Mouse (Mus musculus) lung, embryonic 16.5 days (tissue): ENCODE results near the gene Shc4. TPM values are rescaled to one million over a fixed set of nuclear protein-coding genes. Genes with fewer than 3 reads are reported as not detected.

ENCODE experiments used
- ATAC-seq: fragments of 200-750 bp; cut with Nextera tagmentation; 2 replicates; pipeline ENCODE4 v1.8.0; 2017; ENCODE audit warnings: low read depth, mild to moderate bottlenecking, moderate library complexity
- H3K27ac ChIP-seq: fragments of 300-500 bp; sonication (generic); 2 replicates; pipeline ENCODE4 v1.5.1; 2014; ENCODE audit warnings: mild to moderate bottlenecking, control low read depth, low read length
- H3K27me3 ChIP-seq: fragments of 300-500 bp; sonication (generic); 2 replicates; pipeline ENCODE4 v1.6.1; 2014; ENCODE audit warnings: low read depth, low read length, mixed read lengths; ENCODE audit not compliant: control insufficient read depth, insufficient read depth
- H3K36me3 ChIP-seq: fragments of 300-500 bp; sonication (generic); 2 replicates; pipeline ENCODE4 v1.6.1; 2014; ENCODE audit warnings: low read length; ENCODE audit not compliant: control insufficient read depth, insufficient read depth
- H3K4me1 ChIP-seq: fragments of 300-500 bp; sonication (generic); replicated peaks from 2 replicates; pipeline ENCODE4 v1.6.1; 2014; ENCODE audit warnings: low read length, mixed read lengths; ENCODE audit not compliant: control insufficient read depth, insufficient read depth
- H3K4me2 ChIP-seq: fragments of 300-500 bp; sonication (generic); 2 replicates; pipeline ENCODE4 v1.6.1; 2014; ENCODE audit warnings: low read depth, low read length, control low read depth
- H3K4me3 ChIP-seq: fragments of 300-500 bp; sonication (generic); 2 replicates; pipeline ENCODE4 v1.5.1; 2014; ENCODE audit warnings: mild to moderate bottlenecking, low read length, control low read depth
- H3K9ac ChIP-seq: fragments of 300-500 bp; sonication (generic); 2 replicates; pipeline ENCODE4 v1.6.1; 2014; ENCODE audit warnings: low read length, control low read depth
- H3K9me3 ChIP-seq: fragments of 300-500 bp; sonication (generic); 2 replicates; pipeline ENCODE4 v1.6.1; 2016; ENCODE audit warnings: low read length; ENCODE audit not compliant: control insufficient read depth
- WGBS: fragments of 180-500 bp; shearing (Covaris S2); extraction: QIAGEN DNeasy Blood & Tissue Kit; methylation state at CpG from one replicate; pipeline ENCODE4 v1.1.7; 2014; 5-methylcytosine and 5-hydroxymethylcytosine counted together
- polyA plus RNA-seq: library from polyadenylated mRNA; unstranded; fragments of >200 nt; fragmentation: Nextera tagmentation; extraction: Ambion mirVana; gene quantifications from 2 replicates; pipeline ENCODE4 v1.2.1, GENCODE M21; 2015

Gene Shc4
- polyA plus RNA-seq, 1 experiment from 2014 or later: 1.2 TPM

- Histone ChIP-seq H3K27me3 (no peaks in the 10 kb centered on the region), H3K4me3 (peak overlapping the region; percentile 43), H3K27ac (no peak overlapping the region), H3K4me2 (peak overlapping the region; percentile 59), H3K9me3 (no peaks in the 10 kb centered on the region), H3K36me3 (no peaks in the 10 kb centered on the region), H3K4me1 (peaks cover 9% of the 10 kb centered on the region), H3K9ac (peak overlapping the region; percentile 52)
- WGBS: 26% methylated on average over 20 of the region's 20 CpGs
- ATAC-seq: peak; percentile 76
Measured at GRCm38 (mm10) chr2:125660537-125661130, 63.3 kb downstream of the Shc4 start.

GRCm38 (mm10) chr2:125659823-125660536, 64.0 kb downstream of the Shc4 start:
- 13% methylated on average over 10 of the region's 10 CpGs for WGBS
- peaks cover 9% of the 10 kb centered on the region for H3K4me1 ChIP-seq
- H3K27ac ChIP-seq: no peak overlapping the region
- H3K9me3 ChIP-seq: no peaks in the 10 kb centered on the region
- peak overlapping the region; percentile 52 for H3K9ac ChIP-seq
- H3K36me3 ChIP-seq: no peaks in the 10 kb centered on the region
- peak overlapping the region; percentile 43 for H3K4me3 ChIP-seq
- peak overlapping the region; percentile 59 for H3K4me2 ChIP-seq
- peak; percentile 83 for ATAC-seq
- H3K27me3 ChIP-seq: no peaks in the 10 kb centered on the region

- Histone ChIP-seq H3K4me3 (no peak overlapping the region), H3K27me3 (no peaks in the 10 kb centered on the region), H3K4me2 (no peak overlapping the region), H3K4me1 (peaks cover 3% of the 10 kb centered on the region; the same call in 1 of the 2 replicates), H3K9me3 (no peaks in the 10 kb centered on the region), H3K9ac (no peak overlapping the region), H3K36me3 (no peaks in the 10 kb centered on the region), H3K27ac (no peak overlapping the region)
- no peak for ATAC-seq
- WGBS: 88% methylated on average over 9 of the region's 9 CpGs
Measured at GRCm38 (mm10) chr2:125655391-125655790, 68.6 kb downstream of the Shc4 start.

- H3K4me3 ChIP-seq: no peak overlapping the region
- H3K27ac ChIP-seq: no peak overlapping the region
- no peak for ATAC-seq
- H3K4me2 ChIP-seq: no peak overlapping the region
- peaks cover 3% of the 10 kb centered on the region; the same call in 1 of the 2 replicates for H3K4me1 ChIP-seq
- H3K27me3 ChIP-seq: no peaks in the 10 kb centered on the region
- no peak overlapping the region for H3K9ac ChIP-seq
- no peaks in the 10 kb centered on the region for H3K9me3 ChIP-seq
- 89% methylated on average over 2 of the region's 2 CpGs for WGBS
- no peaks in the 10 kb centered on the region for H3K36me3 ChIP-seq
Measured at GRCm38 (mm10) chr2:125653286-125653685, 70.7 kb downstream of the Shc4 start.

GRCm38 (mm10) chr2:125651563-125651962, 72.4 kb downstream of the Shc4 start:
- ATAC-seq: no peak
- H3K4me3 ChIP-seq: no peak overlapping the region
- H3K4me2 ChIP-seq: 0 out of 2 replicates have a peak overlapping the region, but pooled peaks have one; percentile 8
- WGBS: 71% methylated on average over 8 of the region's 8 CpGs
- no peak overlapping the region for H3K27ac ChIP-seq
- no peaks in the 10 kb centered on the region for H3K9me3 ChIP-seq
- H3K27me3 ChIP-seq: no peaks in the 10 kb centered on the region
- no peak overlapping the region for H3K9ac ChIP-seq
- H3K4me1 ChIP-seq: peaks cover 3% of the 10 kb centered on the region; the same call in 1 of the 2 replicates
- H3K36me3 ChIP-seq: no peaks in the 10 kb centered on the region

- no peaks in the 10 kb centered on the region for H3K36me3 ChIP-seq
- H3K9ac ChIP-seq: no peak overlapping the region
- peak; percentile 78 for ATAC-seq
- no peak overlapping the region for H3K4me2 ChIP-seq
- H3K27me3 ChIP-seq: no peaks in the 10 kb centered on the region
- WGBS: 71% methylated on average over 14 of the region's 14 CpGs
- no peaks in the 10 kb centered on the region for H3K9me3 ChIP-seq
- H3K4me3 ChIP-seq: no peak overlapping the region
- no peak overlapping the region for H3K27ac ChIP-seq
- peaks cover 3% of the 10 kb centered on the region; the same call in 1 of the 2 replicates for H3K4me1 ChIP-seq
Measured at GRCm38 (mm10) chr2:125650742-125651352, 73.1 kb downstream of the Shc4 start.

- Histone ChIP-seq H3K27me3 (no peaks in the 10 kb centered on the region), H3K4me3 (no peak overlapping the region), H3K9me3 (no peaks in the 10 kb centered on the region), H3K27ac (no peak overlapping the region), H3K9ac (no peak overlapping the region), H3K4me1 (peaks cover 3% of the 10 kb centered on the region; the same call in 1 of the 2 replicates), H3K36me3 (no peaks in the 10 kb centered on the region), H3K4me2 (no peak overlapping the region)
- WGBS: 85% methylated on average over 5 of the region's 5 CpGs
- ATAC-seq: no peak
Measured at GRCm38 (mm10) chr2:125650038-125650437, 73.9 kb downstream of the Shc4 start.

GRCm38 (mm10) chr2:125644912-125645311, 79.0 kb downstream of the Shc4 start:
- no peak overlapping the region for H3K4me2 ChIP-seq
- peaks cover 3% of the 10 kb centered on the region; the same call in 1 of the 2 replicates for H3K4me1 ChIP-seq
- H3K9me3 ChIP-seq: no peaks in the 10 kb centered on the region
- WGBS: 81% methylated on average over 6 of the region's 6 CpGs
- ATAC-seq: no peak
- H3K36me3 ChIP-seq: no peaks in the 10 kb centered on the region
- no peaks in the 10 kb centered on the region for H3K27me3 ChIP-seq
- no peak overlapping the region for H3K9ac ChIP-seq
- H3K4me3 ChIP-seq: no peak overlapping the region
- no peak overlapping the region for H3K27ac ChIP-seq

GRCm38 (mm10) chr2:125637331-125637730, 86.6 kb downstream of the Shc4 start:
- no peak for ATAC-seq
- WGBS: 53% methylated on average over 7 of the region's 7 CpGs

More at GRCm38 (mm10) chr2:125637331-125637730, 86.6 kb downstream of the Shc4 start:
- Histone ChIP-seq H3K9me3 (no peaks in the 10 kb centered on the region), H3K4me1 (no peaks in the 10 kb centered on the region), H3K4me3 (no peak overlapping the region), H3K4me2 (no peak overlapping the region), H3K27me3 (no peaks in the 10 kb centered on the region), H3K9ac (no peak overlapping the region), H3K27ac (no peak overlapping the region), H3K36me3 (no peaks in the 10 kb centered on the region)
